Comparison of ENCODE assay signal across 7 mouse cellular contexts in the genomic region with DNA sequence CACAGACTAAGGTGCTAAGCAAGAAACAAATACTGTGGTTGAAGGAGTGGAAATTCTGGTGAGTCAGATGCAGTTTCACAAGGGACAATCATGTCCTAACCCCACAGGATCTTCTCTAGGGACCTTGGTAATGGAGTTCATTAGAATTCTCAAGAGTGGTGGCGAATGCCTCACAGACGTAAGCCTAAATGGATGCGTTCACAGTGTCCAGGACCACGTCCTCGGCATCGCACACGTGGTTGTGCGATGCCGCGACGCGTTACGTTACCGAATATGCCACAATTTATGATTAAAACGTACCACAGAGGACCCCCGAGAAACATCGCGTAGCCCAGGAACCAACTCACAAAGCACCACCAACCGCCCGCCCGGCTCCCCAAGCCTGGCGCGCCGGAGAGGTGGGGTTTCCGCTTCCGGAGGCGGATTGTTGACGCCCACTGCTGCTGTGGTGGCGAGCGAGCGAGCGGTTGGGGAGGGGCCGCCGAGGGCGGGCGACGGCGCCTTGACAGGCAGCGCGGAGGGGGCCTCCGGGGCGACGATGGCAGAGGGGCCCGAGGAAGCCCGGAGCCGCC. TPM values are rescaled to one million over a fixed set of nuclear protein-coding genes. Genes with fewer than 3 reads are reported as not detected.
DNase-seq lines count a peak whose midpoint lies in the region; ATAC-seq and TF ChIP-seq lines count a peak whose summit lies in the region.

A gene (plus strand): TSS at position 475 of the 572 bp plus-strand sequence.

- H3K27ac ChIP-seq in embryonic facial prominence, embryonic 12.5 days: peak within 1 kb of the TSS; percentile 65
- peak within 1 kb of the TSS; percentile 67; the same call in 1 of the 2 replicates for H3K27ac ChIP-seq in kidney, adult 2 months (ENCODE audit: insufficient read depth, low read depth, low read length)
- H3K27ac ChIP-seq in limb, embryonic 12.5 days: peak within 1 kb of the TSS; percentile 72
- H3K27ac ChIP-seq in midbrain, embryonic 15.5 days: peak within 1 kb of the TSS; percentile 89
- H3K27ac ChIP-seq in spleen, adult 2 months (ENCODE audit: insufficient read depth, low read length): peak within 1 kb of the TSS; percentile 73

- under 1% methylated on average over 46 of the region's 46 CpGs for WGBS in embryonic facial prominence, embryonic 12.5 days
- under 1% methylated on average over 46 of the region's 46 CpGs for WGBS in kidney, adult 2 months
- 2% methylated on average over 36 of the region's 46 CpGs for whole genome bisulfite sequencing in limb, embryonic 12.5 days
- WGBS in midbrain, embryonic 15.5 days: under 1% methylated on average over 40 of the region's 46 CpGs
- WGBS in spleen, adult 2 months: 2% methylated on average over 42 of the region's 46 CpGs

- DNase-seq in adrenal gland, postnatal 25 days: peak; percentile 92
- peak; percentile 90 to 98 for DNase-seq in heart, adult 18-20 months
- peak; percentile 95 for DNase-seq in kidney, adult 2 months
- peak; percentile 83 to 85 for DNase-seq in spleen, adult 2 months (ENCODE audit: low read depth in 1 of 2, low spot score in 2 of 2)

- peaks cover 12% of the 10 kb centered on the region for H3K4me1 ChIP-seq in embryonic facial prominence, embryonic 12.5 days
- H3K4me1 ChIP-seq in kidney, adult 2 months (ENCODE audit: control insufficient read depth, insufficient read depth, low read length): peaks cover 6% of the 10 kb centered on the region; the same call in 1 of the 2 replicates
- peaks cover 10% of the 10 kb centered on the region for H3K4me1 ChIP-seq in limb, embryonic 12.5 days (replicated peaks)
- H3K4me1 ChIP-seq in midbrain, embryonic 15.5 days: peaks cover 31% of the 10 kb centered on the region
- no peaks in the 10 kb centered on the region for H3K4me1 ChIP-seq in spleen, adult 2 months (ENCODE audit: control insufficient read depth, insufficient read depth, insufficient read length)

- H3K9me3 ChIP-seq in embryonic facial prominence, embryonic 12.5 days: no peaks in the 10 kb centered on the region
- no peaks in the 10 kb centered on the region for H3K9me3 ChIP-seq in limb, embryonic 12.5 days
- no peaks in the 10 kb centered on the region for H3K9me3 ChIP-seq in midbrain, embryonic 15.5 days

- peak within 1 kb of the TSS; percentile 90 for H3K9ac ChIP-seq in embryonic facial prominence, embryonic 12.5 days
- peak within 1 kb of the TSS; percentile 83 for H3K9ac ChIP-seq in limb, embryonic 12.5 days (replicated peaks)
- H3K9ac ChIP-seq in midbrain, embryonic 15.5 days: peak within 1 kb of the TSS; percentile 90

- peak; percentile 90 for ATAC-seq in embryonic facial prominence, embryonic 12.5 days (ENCODE audit: insufficient number of reproducible peaks, insufficient read depth, low FRiP score, low TSS enrichment)
- peak; percentile 90 for ATAC-seq in limb, embryonic 12.5 days (ENCODE audit: insufficient number of reproducible peaks, insufficient read depth, low FRiP score, low TSS enrichment, low read depth)
- peak; percentile 96 for ATAC-seq in midbrain, embryonic 15.5 days (replicated peaks)

- peaks cover 15% of the 10 kb centered on the region for H3K36me3 ChIP-seq in embryonic facial prominence, embryonic 12.5 days
- peaks cover 4% of the 10 kb centered on the region; the same call in 1 of the 2 replicates for H3K36me3 ChIP-seq in kidney, adult 2 months (ENCODE audit: control insufficient read depth, insufficient read depth, low read length)
- peaks cover 26% of the 10 kb centered on the region for H3K36me3 ChIP-seq in limb, embryonic 12.5 days
- H3K36me3 ChIP-seq in midbrain, embryonic 15.5 days (replicated peaks): peaks cover 14% of the 10 kb centered on the region; the same call in 1 of the 2 replicates
- 0 out of 2 replicates have a peak, but pooled peaks cover 1% of the 10 kb centered on the region for H3K36me3 ChIP-seq in spleen, adult 2 months (ENCODE audit: control insufficient read depth, insufficient read depth, low read length)

- TF ChIP-seq POLR2A in kidney, adult 2 months (IDR thresholded peaks at IDR 0.05; ENCODE audit: low read depth, low read length): no peak
- TF ChIP-seq POLR2A in spleen, adult 2 months (IDR thresholded peaks at IDR 0.05; ENCODE audit: low read depth, low read length): peak; percentile 36

- peak within 1 kb of the TSS; percentile 98 for H3K4me3 ChIP-seq in embryonic facial prominence, embryonic 12.5 days
- H3K4me3 ChIP-seq in kidney, adult 2 months (ENCODE audit: insufficient read depth, low read depth, low read length): peak within 1 kb of the TSS; percentile 62
- H3K4me3 ChIP-seq in limb, embryonic 12.5 days (replicated peaks): peak within 1 kb of the TSS; percentile 93
- H3K4me3 ChIP-seq in midbrain, embryonic 15.5 days: peak within 1 kb of the TSS; percentile 96
- peak within 1 kb of the TSS; percentile 64 for H3K4me3 ChIP-seq in spleen, adult 2 months (ENCODE audit: extremely low read depth, insufficient read depth, insufficient read length)

- H3K27me3 ChIP-seq in embryonic facial prominence, embryonic 12.5 days: no peaks in the 10 kb centered on the region
- H3K27me3 ChIP-seq in kidney, adult 2 months (replicated peaks; ENCODE audit: control insufficient read depth, insufficient read depth, low read length): no peaks in the 10 kb centered on the region
- no peaks in the 10 kb centered on the region; the same call in 1 of the 2 replicates for H3K27me3 ChIP-seq in limb, embryonic 12.5 days
- H3K27me3 ChIP-seq in midbrain, embryonic 15.5 days (replicated peaks): no peaks in the 10 kb centered on the region
- no peaks in the 10 kb centered on the region for H3K27me3 ChIP-seq in spleen, adult 2 months (ENCODE audit: control insufficient read depth, insufficient read depth, low read length)

- peak within 1 kb of the TSS; percentile 90 for H3K4me2 ChIP-seq in embryonic facial prominence, embryonic 12.5 days (replicated peaks)
- peak within 1 kb of the TSS; percentile 88 for H3K4me2 ChIP-seq in limb, embryonic 12.5 days
- peak within 1 kb of the TSS; percentile 77 for H3K4me2 ChIP-seq in midbrain, embryonic 15.5 days

- no peak for TF ChIP-seq CTCF in kidney, adult 2 months (conservative IDR thresholded peaks at IDR 0.05; ENCODE audit: insufficient read depth, insufficient read length, low read depth, low read length)
- TF ChIP-seq CTCF in spleen, adult 2 months (IDR thresholded peaks at IDR 0.05; ENCODE audit: extremely low read depth, insufficient read depth, insufficient read length, insufficient replicate concordance): no peak

RNA-seq across cellular contexts. Expression of the gene that starts here (rescaled TPM):
- total RNA-seq in adrenal gland, postnatal 25 days (2021): 52.3 and 53.6 TPM in 2 replicates
- 15.3 and 17.4 TPM in 2 replicates for polyA plus RNA-seq in embryonic facial prominence, embryonic 12.5 days (2016; fragmentation: Nextera tagmentation; extraction: Ambion mirVana)
- 10 to 100 TPM; 31.7 to 37.0 TPM for total RNA-seq in heart, adult 18-20 months (2021)
- polyA plus RNA-seq in kidney, adult 2 months (2012; rRNA removed): 20.4 and 21.5 TPM in 2 replicates
- 15.4 and 16.5 TPM in 2 replicates for polyA plus RNA-seq in limb, embryonic 12.5 days (2016; fragmentation: Nextera tagmentation; extraction: Ambion mirVana)
- 21.0 and 21.3 TPM in 2 replicates for polyA plus RNA-seq in midbrain, embryonic 15.5 days (2015; fragmentation: Nextera tagmentation; extraction: Ambion mirVana)
- polyA plus RNA-seq in spleen, adult 2 months (2012; rRNA removed): 5.5 and 9.8 TPM in 2 replicates

Comparison
In these comparisons a context has a peak if more than half of its experiments do, and no peak if none do; other contexts are left out.
1. Peak in every context shown above with its lines: DNase-seq, ATAC-seq, H3K4me3 ChIP-seq and H3K27ac ChIP-seq.